Mouse (Mus musculus): ENCODE results near the gene Dab1.

Gene Dab1

DNA sequence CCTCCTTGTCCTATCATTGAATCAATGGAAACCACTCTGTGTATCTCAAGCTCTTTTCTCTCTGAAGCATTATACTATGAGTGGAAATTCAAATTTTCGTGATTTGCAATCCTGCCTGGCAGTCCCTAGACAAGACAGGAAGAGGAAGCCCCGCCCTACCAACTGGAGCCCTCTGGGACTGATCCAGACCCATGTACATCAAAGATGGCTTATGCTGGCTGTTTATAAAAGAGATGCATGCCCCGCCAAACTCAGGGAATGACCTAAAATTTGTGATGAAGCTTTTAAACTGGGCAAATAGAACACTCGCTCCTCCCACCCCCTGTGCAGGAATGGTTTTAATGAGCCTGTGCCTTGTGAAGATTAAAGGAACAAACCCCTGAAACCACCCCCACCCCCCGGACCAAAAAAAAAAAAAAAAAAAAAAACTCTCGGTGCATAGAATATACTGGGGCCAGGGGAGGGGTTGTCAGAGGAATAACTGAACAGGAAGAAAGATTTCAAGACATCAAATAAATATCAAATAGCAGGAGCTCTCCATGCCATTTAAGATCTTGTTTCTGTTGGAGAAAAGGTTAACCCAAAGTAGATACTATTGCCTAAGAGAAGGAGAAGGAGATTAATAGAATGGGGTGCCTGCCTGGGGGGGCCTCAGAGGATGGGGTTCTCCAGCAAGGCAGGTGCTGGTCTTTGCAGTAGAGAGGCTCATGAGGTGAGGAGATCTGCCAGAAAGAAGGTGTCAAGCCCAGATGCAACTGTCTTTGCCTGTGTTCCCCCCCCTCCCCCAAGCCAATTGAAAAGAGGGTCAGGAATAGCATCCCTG, 1024.6 kb downstream of the Dab1 start:
- POLR2A ChIA-PET, result interaction anchor here in 1 of 4 experiments (1.0 kb wide), 1 partner anchor 9 kb away, joined by 3 read pairs; no protein-coding TSS in a partner anchor
- CTCF ChIA-PET, result interaction anchor here in 3 of 4 experiments (0.6 to 1.0 kb wide), 3 partner anchors 22 to 1944 kb away, joined by 3 to 5 read pairs (median 4); no protein-coding TSS in a partner anchor

DNA sequence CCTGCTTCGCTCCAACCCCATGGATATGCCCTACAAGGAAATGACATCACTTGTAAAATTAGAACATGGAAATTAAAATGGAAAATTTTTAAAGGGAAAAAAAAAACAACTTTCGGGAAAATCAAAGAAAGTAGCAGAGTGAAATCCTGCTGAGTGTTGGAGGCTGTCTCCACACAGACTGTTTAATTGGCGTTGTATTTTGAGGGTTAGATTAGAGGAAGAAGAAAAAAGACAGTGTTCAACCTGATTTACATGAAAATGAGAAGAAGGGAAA, 1025.1 kb downstream of the Dab1 start:
- ChIA-PET POLR2A (no interaction called here), CTCF (interaction anchor here in 1 of 4 experiments (0.6 kb wide), 1 partner anchor 1106 kb away, joined by 5 read pairs; no protein-coding TSS in a partner anchor)

DNA sequence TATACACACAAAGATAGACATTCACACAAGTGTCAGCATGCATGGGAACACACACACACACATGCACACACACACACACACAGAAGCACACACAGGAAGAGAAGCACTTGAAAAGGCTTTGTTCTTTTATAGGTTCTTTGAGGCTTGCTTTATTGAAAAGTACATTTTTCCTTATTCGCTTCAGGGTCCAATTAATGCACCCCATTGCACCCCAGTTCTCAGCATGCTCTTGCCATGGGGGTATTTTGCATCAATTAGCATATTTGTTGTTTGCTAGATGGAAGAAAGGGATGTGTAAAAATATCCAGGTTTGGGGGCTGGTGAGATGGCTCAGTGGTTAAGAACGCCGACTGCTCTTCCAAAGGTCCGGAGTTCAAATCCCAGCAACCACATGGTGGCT, 1025.7 kb downstream of the Dab1 start:
- ChIA-PET CTCF (no interaction called here), POLR2A (no interaction called here)

DNA sequence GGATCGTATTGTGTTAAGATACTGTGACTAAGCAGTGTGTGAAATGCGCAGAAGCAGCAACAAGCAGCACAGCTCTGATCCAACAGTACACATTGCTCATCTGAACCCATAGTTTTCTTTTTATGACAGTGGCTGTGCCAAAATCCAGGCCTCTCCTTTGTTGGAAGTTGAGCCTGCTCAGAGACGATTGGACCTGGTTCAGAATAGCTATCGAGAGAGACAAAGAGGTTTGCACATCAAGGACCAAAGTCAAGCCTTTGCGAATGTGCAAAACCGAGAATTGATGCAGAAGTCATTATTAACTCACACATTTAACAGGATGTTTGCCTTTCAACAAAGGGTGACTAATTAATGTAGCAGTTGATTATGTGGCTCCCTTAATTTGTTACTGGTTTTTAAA, 1032.6 kb downstream of the Dab1 start:
- CTCF ChIA-PET, result no interaction called here
- POLR2A ChIA-PET, result no interaction called here

DNA sequence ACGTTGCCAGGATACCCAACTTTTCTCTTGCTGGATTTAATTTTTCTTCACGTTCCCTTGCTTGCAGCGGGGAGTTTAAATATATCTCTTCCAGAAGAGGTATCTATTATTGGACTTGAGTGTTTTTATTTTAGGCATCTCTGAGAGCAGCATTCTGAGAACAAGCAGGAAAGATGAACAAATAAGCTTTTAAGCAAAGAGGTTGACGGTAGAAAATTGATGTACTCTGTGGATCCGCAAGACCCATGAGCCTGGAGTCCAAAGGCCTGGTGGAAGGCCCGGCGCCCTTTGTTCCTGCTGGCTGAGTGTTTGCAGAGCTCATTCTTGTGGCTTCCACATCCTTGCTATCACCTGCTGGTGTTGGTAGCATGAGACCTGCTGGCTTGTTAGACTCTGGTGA, 1037.6 kb downstream of the Dab1 start:
- ChIA-PET CTCF (interaction anchor here in 1 of 4 experiments (2.1 kb wide), 1 partner anchor 9 kb away, joined by 7 read pairs; no protein-coding TSS in a partner anchor), POLR2A (no interaction called here)

DNA sequence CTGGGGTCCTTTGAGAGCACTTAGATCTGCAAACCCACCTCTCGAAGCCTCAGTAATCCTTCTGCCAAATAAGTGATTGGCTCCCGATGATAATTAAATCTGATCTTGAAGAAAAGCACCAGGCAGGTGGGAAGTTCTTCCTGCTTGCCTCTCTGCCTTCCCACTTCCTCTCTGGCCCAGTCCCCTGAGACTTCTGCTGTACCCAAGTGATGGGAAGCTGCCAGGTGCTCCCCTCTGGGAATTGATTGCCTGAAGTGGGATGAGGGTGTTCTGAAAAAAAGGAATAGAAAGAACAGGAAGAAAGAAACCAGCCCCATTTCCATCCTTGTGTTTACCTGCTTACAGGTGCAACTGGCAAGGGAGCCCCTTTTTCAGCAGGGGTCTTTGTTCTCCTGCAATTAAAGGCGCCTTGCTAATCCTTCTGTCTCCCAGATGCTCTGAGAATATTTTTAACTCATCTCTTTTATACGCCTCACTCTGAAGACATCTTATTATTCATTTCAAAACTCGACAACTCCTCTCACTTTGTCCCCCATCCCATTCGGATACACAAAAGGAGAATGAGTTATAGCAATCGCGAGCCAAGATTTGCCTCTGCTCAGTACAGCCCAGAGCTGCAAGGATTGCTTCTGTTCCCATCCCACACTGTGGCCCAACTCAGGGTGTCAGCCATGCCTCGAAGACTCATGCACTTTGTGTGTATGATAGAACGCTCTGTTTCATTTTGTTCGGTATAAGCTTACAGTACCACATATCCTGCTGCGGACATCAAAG, 1043.9 kb downstream of the Dab1 start:
- POLR2A ChIA-PET, result no interaction called here
- CTCF ChIA-PET, result no interaction called here

DNA sequence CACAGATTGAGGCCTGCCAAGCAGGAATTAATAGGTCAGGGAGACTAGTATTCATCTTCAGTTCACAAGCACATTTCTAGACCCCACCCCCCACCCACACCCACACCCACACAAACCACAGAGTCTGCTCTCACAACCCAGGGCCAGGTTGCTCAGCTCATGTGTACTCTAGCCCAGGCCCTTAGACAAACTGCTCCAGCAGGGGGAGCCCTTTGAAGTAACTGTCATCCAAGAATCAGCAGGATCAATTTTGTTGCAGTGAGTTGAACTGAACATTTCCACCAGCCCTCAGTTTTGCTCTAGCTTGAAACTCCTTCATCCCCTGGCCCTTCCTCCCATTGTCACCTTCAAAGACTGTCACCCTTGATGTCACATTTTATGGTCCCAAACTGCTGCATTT, 1046.4 kb downstream of the Dab1 start:
- CTCF ChIA-PET, result interaction anchor here (0.5 to 2.1 kb wide), 20 partner anchors 9 to 1782 kb away, joined by 3 to 10 read pairs (median 3); partner anchors contain the start of gene Fyb2 (in 2 of the 4)
- POLR2A ChIA-PET, result interaction anchor here in 1 of 4 experiments (0.9 kb wide), 1 partner anchor 686 kb away, joined by 3 read pairs; no protein-coding TSS in a partner anchor

DNA sequence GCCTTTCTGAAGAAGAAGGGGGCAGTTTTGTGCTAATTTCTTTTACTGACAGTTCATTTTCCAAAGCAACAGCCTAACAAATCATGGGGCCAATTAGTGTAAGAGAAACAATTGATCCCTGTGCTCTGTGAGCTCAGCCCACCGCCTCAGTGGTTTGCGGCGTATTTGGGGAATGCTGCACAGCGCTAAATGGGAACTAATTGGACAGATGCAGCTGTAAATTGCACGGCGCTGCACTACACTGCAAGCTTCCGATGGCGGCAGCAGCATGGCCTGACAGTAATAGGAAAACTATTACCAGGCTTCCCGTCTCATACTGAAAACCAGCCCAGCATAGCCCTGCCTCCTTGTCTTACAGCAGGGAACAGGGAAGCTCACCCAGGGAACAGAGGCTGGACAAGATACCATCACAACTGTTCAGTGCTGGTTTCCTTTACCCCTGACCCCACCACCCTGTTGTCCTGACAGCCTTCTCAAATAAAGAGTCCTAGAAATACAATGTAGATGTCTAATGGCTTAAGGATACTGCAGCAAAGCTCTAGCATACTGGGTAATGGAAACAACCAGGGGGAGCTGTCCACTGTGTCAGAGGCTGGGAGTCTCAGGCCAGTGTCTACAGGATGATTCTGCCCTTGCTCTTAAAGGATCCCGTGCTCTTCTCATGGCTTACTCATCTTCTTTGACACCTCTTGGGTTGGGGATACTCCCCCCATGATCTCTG, 1047.8 kb downstream of the Dab1 start:
- POLR2A ChIA-PET, result no interaction called here

DNA sequence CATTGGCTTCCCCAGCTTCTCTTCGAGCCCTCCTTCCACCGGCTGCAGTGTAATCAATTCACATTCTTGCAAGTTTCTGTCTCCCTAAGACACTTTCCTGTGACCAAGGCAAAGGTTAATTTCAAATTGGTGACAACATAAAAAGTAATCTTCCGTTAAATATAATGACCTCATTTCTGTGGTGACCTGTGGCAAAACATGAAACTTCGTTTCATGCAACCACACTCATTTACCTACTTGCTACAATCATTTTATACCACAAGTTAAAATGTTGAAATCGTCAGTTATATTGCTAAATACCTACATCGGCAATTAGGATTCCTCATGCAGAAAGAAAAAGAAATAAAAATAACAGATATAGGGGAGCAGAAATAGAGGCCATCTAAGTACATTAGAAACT, 1048.9 kb downstream of the Dab1 start:
- ChIA-PET CTCF (no interaction called here), POLR2A (no interaction called here)

More for the DNA sequence above, 1047.8 kb downstream of the Dab1 start:
- CTCF ChIA-PET, result interaction anchor here (0.5 to 1.5 kb wide), 5 partner anchors 14 to 246 kb away, joined by 3 to 7 read pairs (median 4); no protein-coding TSS in a partner anchor

DNA sequence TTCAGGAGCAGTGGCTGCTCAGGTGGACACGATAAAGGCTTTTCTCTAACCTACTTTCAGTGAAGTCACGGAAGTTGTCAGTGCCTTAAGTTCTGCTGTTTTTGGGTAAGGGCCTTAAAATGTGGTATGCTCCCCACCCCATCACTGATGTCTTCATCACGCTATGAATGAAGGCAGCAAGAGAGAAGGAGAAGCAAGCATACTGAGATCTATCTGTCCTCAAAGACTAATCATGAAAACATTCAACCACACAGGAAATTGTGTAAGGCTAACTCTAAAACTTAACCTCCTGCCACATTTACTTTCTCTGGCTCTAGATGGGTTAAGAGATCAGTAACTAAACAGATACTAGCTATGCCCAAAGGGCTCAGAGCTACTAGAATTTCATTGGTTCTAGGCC, 1050.2 kb downstream of the Dab1 start:
- ChIA-PET CTCF (interaction anchor here in 1 of 4 experiments (0.5 kb wide), 1 partner anchor 225 kb away, joined by 3 read pairs; no protein-coding TSS in a partner anchor), POLR2A (no interaction called here)

DNA sequence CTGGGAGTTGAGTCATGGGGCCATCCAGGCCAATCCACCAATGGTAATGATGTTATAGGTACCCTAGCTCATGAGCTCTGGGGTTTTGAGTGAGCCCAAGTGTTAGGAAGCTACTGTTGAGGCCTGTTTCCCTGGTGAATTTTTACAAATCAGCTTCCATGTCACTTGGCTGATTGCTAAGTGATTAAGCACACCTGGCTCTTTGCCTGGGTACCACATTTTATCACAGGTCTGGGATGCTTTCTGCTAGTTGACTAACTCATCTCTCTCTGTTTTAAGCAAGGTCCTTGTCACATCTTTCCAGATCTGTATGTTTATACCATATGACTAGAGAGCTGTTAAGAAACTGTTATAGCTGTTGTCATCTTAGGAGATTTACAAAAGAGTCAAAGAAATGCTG, 1051.6 kb downstream of the Dab1 start:
- POLR2A ChIA-PET, result no interaction called here

DNA sequence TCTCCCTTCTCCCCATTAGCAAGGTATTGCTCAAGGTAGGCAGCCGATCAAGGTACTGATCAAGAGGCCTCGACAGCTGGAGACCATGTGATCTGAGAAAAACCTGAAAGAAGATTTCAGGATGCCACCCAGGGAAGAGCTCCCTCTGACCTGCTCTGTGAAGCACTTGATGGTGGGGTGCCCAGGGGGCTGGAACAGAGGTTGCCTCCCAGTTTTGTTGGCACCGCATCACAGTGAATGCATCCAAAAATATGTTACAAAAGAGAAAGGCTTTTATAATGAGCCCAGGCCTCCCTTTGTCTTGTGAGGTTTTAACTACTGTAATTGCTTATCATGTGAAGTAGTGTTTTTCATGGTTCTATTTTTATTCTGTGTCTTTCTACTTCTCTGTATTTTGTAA, 1054.2 kb downstream of the Dab1 start:
- CTCF ChIA-PET, result no interaction called here
- POLR2A ChIA-PET, result interaction anchor here in 1 of 4 experiments (0.5 kb wide), 1 partner anchor 372 kb away, joined by 4 read pairs; no protein-coding TSS in a partner anchor

More for the DNA sequence above, 1051.6 kb downstream of the Dab1 start:
- CTCF ChIA-PET, result no interaction called here

DNA sequence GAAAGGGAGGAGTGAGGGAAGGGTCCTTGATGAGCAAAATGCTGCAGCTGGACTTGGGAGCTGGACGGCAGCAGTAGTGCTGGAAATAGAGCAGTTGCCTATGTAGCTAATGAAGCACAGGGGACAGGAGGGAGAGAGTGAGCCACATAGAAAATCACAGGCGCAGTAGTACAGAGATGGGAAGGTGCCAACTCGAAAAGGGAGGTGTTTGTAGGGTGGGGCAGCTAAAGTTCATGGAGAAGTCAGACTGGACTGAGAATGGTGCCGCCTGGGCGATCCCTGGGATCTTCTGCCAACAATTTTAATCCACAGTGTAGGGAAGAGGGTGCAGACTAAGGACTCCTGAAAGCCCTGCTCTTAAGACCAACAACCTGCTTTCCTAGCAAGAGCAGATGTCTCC, 1055.5 kb downstream of the Dab1 start:
- POLR2A ChIA-PET, result no interaction called here
- CTCF ChIA-PET, result interaction anchor here in 2 of 4 experiments (0.8 to 2.1 kb wide), 2 partner anchors 9 to 10 kb away, joined by 3 to 8 read pairs; no protein-coding TSS in a partner anchor

DNA sequence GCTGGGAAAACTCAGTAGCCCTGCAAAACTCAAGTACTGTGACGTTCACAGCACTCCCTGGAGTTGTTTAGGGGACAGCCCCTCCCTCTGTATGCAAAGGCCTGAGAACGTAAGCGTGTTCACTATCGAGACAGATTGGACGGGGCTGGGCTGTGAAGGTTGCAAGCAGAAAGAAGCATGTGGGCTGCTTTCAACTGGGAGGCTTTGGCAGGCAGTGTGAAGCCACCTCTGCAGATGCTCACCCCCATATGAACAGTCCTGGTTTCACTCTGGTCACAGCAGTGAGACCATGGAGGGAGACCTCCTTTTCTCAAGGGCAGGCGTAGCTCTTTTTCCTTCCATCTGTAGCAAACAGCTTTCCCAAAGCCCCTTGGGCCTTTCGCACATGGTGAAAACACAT, 1059.1 kb downstream of the Dab1 start:
- CTCF ChIA-PET, result interaction anchor here in 3 of 4 experiments (0.6 to 1.3 kb wide), 4 partner anchors 13 to 215 kb away, joined by 3 to 4 read pairs (median 4); no protein-coding TSS in a partner anchor

DNA sequence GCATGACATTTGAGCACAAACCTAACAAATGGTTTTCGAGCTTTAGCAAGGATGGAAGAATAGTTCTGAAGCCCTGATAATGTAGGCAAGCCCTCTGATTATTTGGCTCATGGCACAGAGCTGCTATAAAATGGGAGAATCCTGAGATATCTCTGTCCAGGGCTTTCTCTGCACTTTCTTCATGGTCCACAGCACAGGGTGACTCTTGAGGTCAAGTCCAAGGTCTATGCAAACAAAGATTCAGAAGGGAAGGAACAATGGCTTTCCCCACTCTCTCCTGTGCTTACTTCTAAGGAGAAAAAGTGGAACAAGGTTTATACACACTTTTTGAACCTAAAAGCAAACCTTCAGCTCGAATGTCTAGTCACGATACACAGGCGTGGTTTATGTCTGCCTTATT, 1061.3 kb downstream of the Dab1 start:
- ChIA-PET CTCF (no interaction called here), POLR2A (no interaction called here)

More for the DNA sequence above, 1059.1 kb downstream of the Dab1 start:
- POLR2A ChIA-PET, result no interaction called here

DNA sequence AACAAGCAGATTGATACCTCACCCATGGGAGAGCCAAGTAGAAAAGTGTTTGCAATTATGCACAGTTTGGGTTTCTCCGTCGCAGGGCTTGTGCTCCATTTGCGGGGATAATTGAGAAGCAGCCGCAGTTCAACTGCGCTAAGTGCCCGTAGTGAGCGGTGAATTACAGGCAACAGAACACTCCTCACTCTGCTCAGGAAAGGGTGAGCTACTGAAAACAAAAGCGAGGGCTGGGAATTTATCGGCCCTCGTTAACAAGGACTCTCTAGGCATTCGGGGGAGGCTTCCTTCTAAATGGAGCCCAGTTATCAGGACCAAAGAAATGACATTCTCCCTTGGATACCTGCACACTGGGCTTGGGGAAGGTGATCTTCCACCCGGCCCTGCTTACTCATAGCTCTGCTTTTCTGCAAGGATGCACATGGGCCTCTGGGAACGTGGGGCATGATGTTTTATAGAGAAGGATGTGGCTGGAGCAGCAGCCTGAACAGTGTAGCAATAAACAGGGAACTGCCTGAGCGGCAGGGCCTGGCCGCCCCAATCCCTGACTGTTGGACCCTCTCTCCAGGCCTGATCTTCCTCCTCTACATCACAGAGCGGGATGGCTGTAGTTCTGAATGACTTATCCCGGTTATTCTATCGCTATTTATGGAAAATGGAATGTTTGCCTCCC, 1067.1 kb downstream of the Dab1 start:
- CTCF ChIA-PET, result no interaction called here
- POLR2A ChIA-PET, result interaction anchor here in 1 of 4 experiments (0.5 kb wide), 1 partner anchor 454 kb away, joined by 3 read pairs; no protein-coding TSS in a partner anchor

DNA sequence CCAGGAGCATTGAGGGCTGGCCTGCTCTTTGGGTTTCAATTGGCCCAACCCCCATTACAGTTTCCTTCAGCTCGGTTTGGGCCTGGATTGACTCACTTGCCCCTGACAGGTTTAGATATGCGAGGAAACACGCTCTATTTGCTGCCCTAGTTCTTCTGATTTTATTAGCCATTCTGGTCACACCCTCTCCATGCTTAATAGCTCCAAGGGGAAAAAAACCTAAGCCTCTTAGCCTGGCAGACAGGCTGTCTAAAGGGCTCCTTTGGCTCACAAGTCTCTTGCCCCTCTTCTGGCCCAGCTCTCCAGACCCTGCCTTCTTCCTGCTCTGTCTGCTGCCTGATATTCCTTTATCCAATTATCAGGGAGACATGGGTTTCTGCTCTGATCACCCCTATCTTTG, 1069.9 kb downstream of the Dab1 start:
- ChIA-PET POLR2A (interaction anchor here in 1 of 4 experiments (0.6 to 1.4 kb wide), 2 partner anchors 14 to 1310 kb away, joined by 3 read pairs; no protein-coding TSS in a partner anchor), CTCF (interaction anchor here in 1 of 4 experiments (0.6 kb wide), 1 partner anchor 63 kb away, joined by 3 read pairs; no protein-coding TSS in a partner anchor)

DNA sequence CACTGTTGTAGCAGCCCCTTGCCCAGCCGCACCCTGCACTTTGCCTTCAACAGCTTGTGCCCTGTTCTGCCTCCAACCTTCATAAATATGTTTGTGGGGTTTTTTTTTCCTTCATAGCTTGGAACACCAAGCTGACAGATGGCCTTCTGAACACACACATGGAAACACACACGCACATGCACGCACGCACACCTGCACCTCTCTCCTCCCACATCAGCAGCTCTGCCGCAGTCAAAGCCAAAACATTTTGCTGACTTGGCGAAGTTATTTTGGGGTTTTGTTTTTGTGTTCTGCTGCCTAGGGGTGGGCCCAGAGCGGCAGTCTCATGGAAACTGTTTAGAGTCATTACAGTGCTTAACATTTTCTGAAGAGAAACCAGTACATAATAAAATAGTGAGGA, 1071.9 kb downstream of the Dab1 start:
- ChIA-PET CTCF (no interaction called here), POLR2A (no interaction called here)

DNA sequence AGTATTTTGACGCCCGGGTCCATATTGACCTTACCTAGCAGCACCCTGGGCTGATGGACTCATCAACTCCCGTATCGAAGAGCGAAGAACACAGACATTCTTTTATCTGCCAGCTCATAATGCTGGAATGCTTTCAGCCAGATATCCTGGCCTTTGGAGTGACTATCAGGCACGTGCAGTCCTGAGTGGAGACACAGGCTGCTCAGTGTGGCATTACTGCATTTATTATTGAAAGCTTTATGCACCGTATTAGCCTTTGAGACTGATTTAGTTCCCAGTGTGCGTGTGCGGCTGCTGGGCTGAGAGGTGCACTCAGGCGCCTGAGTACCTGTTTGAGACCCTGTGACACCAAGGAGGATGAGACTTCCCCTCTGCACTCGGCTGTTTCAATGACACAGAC, 1075.0 kb downstream of the Dab1 start:
- POLR2A ChIA-PET, result interaction anchor here in 2 of 4 experiments (0.7 to 1.1 kb wide), 2 partner anchors 58 to 105 kb away, joined by 5 read pairs; no protein-coding TSS in a partner anchor
- CTCF ChIA-PET, result no interaction called here
